In the genomic region with DNA sequence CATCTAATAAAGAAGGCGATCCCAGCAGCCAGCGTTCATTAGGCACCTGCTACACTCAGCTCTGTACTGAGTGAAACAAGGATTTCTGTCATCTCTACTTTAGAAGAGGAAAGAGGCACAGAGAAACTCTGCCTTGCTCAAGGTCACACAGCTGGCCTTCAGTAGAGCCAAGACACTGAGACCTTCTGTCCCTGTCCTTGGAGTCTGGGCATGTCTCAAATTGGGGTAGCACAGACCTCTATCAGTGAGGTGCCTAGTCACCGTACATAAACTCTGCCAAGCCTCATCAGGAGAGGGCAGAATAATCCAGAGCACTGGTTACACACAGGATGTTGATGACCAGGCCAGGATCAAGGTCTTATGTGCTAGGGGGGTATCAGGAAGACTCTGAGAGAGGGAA, we compare ENCODE assay signal across 31 mouse cellular contexts.
DNase-seq lines count a peak whose midpoint lies in the region; ATAC-seq and TF ChIP-seq lines count a peak whose summit lies in the region.
"Had no signal": no experiment of that assay in that cellular context is flagged by ENCODE, and none has a peak within 500 bp of the region (broad histone marks: within the 10 kb centered on the region; RNA-seq: fewer than 3 reads in every experiment).

No protein-coding gene starts in this region.

- ATAC-seq in forebrain, embryonic 12.5 days (ENCODE audit: low FRiP score), result 0 out of 2 replicates have a peak, but pooled peaks have one; percentile 41
- no peak for ATAC-seq in forebrain, embryonic 14.5 days
- peak; percentile 47; the same call in 1 of the 2 replicates for ATAC-seq in neural tube, embryonic 13.5 days (ENCODE audit: low read depth)
- no peak for ATAC-seq in neural tube, embryonic 15.5 days (ENCODE audit: low FRiP score)
- ATAC-seq: forebrain, embryonic 16.5 days; intestine, embryonic 16.5 days; lung, postnatal 0 days; midbrain, embryonic 13.5 days; Patski had no signal

- H3K9ac ChIP-seq in forebrain, embryonic 12.5 days, result no peak overlapping the region
- no peak overlapping the region for H3K9ac ChIP-seq in forebrain, embryonic 14.5 days (ENCODE audit: low read length)
- H3K9ac ChIP-seq in neural tube, embryonic 13.5 days, result no peak overlapping the region
- H3K9ac ChIP-seq in neural tube, embryonic 15.5 days (replicated peaks), result no peak overlapping the region
- H3K9ac ChIP-seq: embryonic facial prominence, embryonic 12.5 days; limb, embryonic 15.5 days; liver, embryonic 13.5 days; midbrain, embryonic 13.5 days had no signal

- TF ChIP-seq POLR2A in brain, embryonic 14.5 days (IDR thresholded peaks at IDR 0.05; ENCODE audit: borderline replicate concordance, extremely low read depth, insufficient read depth, insufficient read length, poor library complexity, severe bottlenecking), result no peak

- no peak for TF ChIP-seq CTCF in brain, embryonic 14.5 days (IDR thresholded peaks at IDR 0.05; ENCODE audit: borderline replicate concordance, extremely low read depth, insufficient read depth, insufficient read length)

- no peak overlapping the region for H3K4me3 ChIP-seq in forebrain, embryonic 12.5 days (replicated peaks)
- no peak overlapping the region for H3K4me3 ChIP-seq in forebrain, embryonic 14.5 days (ENCODE audit: low read depth, low read length)
- no peak overlapping the region for H3K4me3 ChIP-seq in neural tube, embryonic 13.5 days
- H3K4me3 ChIP-seq in neural tube, embryonic 15.5 days (replicated peaks), result no peak overlapping the region
- H3K4me3 ChIP-seq in midbrain, embryonic 10.5 days, result no peak overlapping the region
- H3K4me3 ChIP-seq: embryonic facial prominence, embryonic 12.5 days; limb, embryonic 10.5 days; limb, embryonic 15.5 days; liver, embryonic 13.5 days; megakaryocyte, embryonic 14.5 days; midbrain, embryonic 13.5 days had no signal

- H3K27me3 ChIP-seq in forebrain, embryonic 12.5 days, result no peaks in the 10 kb centered on the region
- H3K27me3 ChIP-seq in forebrain, embryonic 14.5 days (replicated peaks; ENCODE audit: control insufficient read depth, insufficient read depth, low read length), result no peaks in the 10 kb centered on the region
- H3K27me3 ChIP-seq in neural tube, embryonic 13.5 days, result no peaks in the 10 kb centered on the region
- no peaks in the 10 kb centered on the region for H3K27me3 ChIP-seq in neural tube, embryonic 15.5 days (replicated peaks)
- H3K27me3 ChIP-seq in midbrain, embryonic 10.5 days (ENCODE audit: low read depth, poor library complexity, severe bottlenecking), result no peaks in the 10 kb centered on the region
- H3K27me3 ChIP-seq: embryonic facial prominence, embryonic 12.5 days; limb, embryonic 15.5 days; liver, embryonic 13.5 days; megakaryocyte, embryonic 14.5 days; midbrain, embryonic 13.5 days; Patski had no signal

- DNase-seq in forebrain, embryonic 14.5 days (ENCODE audit: low spot score), result no peak
- peak; percentile 7 for DNase-seq in adrenal gland, postnatal 10 days
- peak; percentile 18 for DNase-seq in brain, embryonic 14.5 days (ENCODE audit: low read depth)
- DNase-seq in midbrain, embryonic 10.5 days (ENCODE audit: low spot score), result no peak
- DNase-seq: cerebellum, adult 8-10 months; cerebellum, postnatal 36 days; gastrocnemius, postnatal 10 days; heart, postnatal 14 days; kidney, adult 8-10 months; kidney, postnatal 4 days; layer of hippocampus, postnatal 36 days; liver, embryonic 13.5 days; lung, adult 18-20 months; lung, postnatal 4 days; right cerebral cortex, postnatal 4 days; thymus, adult 18-20 months; thymus, postnatal 25 days had no signal

- H3K4me2 ChIP-seq in forebrain, embryonic 12.5 days, result no peak overlapping the region
- no peak overlapping the region for H3K4me2 ChIP-seq in forebrain, embryonic 14.5 days (ENCODE audit: low read length)
- H3K4me2 ChIP-seq in neural tube, embryonic 13.5 days, result no peak overlapping the region
- no peak overlapping the region for H3K4me2 ChIP-seq in neural tube, embryonic 15.5 days
- H3K4me2 ChIP-seq: embryonic facial prominence, embryonic 12.5 days; limb, embryonic 15.5 days; liver, embryonic 13.5 days; midbrain, embryonic 13.5 days had no signal

- H3K36me3 ChIP-seq in forebrain, embryonic 12.5 days (replicated peaks), result no peaks in the 10 kb centered on the region
- no peaks in the 10 kb centered on the region for H3K36me3 ChIP-seq in forebrain, embryonic 14.5 days (ENCODE audit: control insufficient read depth, insufficient read depth, low read length)
- no peaks in the 10 kb centered on the region for H3K36me3 ChIP-seq in neural tube, embryonic 13.5 days
- H3K36me3 ChIP-seq in neural tube, embryonic 15.5 days, result no peaks in the 10 kb centered on the region
- H3K36me3 ChIP-seq in midbrain, embryonic 10.5 days, result no peaks in the 10 kb centered on the region
- H3K36me3 ChIP-seq: embryonic facial prominence, embryonic 12.5 days; limb, embryonic 10.5 days; limb, embryonic 15.5 days; liver, embryonic 13.5 days; midbrain, embryonic 13.5 days had no signal

- no peaks in the 10 kb centered on the region for H3K4me1 ChIP-seq in forebrain, embryonic 12.5 days
- no peaks in the 10 kb centered on the region for H3K4me1 ChIP-seq in forebrain, embryonic 14.5 days (ENCODE audit: control insufficient read depth, insufficient read depth, low read length)
- 0 out of 2 replicates have a peak, but pooled peaks cover 4% of the 10 kb centered on the region for H3K4me1 ChIP-seq in neural tube, embryonic 13.5 days (replicated peaks)
- no peaks in the 10 kb centered on the region for H3K4me1 ChIP-seq in neural tube, embryonic 15.5 days
- H3K4me1 ChIP-seq in midbrain, embryonic 10.5 days, result no peaks in the 10 kb centered on the region
- H3K4me1 ChIP-seq: embryonic facial prominence, embryonic 12.5 days; limb, embryonic 10.5 days; limb, embryonic 15.5 days; liver, embryonic 13.5 days; midbrain, embryonic 13.5 days had no signal

- WGBS in forebrain, embryonic 12.5 days, result 68% methylated on average over 3 of the region's 3 CpGs
- WGBS in forebrain, embryonic 14.5 days, result 79% methylated on average over 3 of the region's 3 CpGs
- WGBS in neural tube, embryonic 13.5 days, result 50% methylated on average over 3 of the region's 3 CpGs
- WGBS in neural tube, embryonic 15.5 days, result 63% methylated on average over 3 of the region's 3 CpGs
- 94% methylated on average over 3 of the region's 3 CpGs for WGBS in midbrain, embryonic 10.5 days

- H3K9me3 ChIP-seq in forebrain, embryonic 12.5 days, result no peaks in the 10 kb centered on the region
- H3K9me3 ChIP-seq in forebrain, embryonic 14.5 days (replicated peaks; ENCODE audit: control insufficient read depth, low read length), result no peaks in the 10 kb centered on the region
- no peaks in the 10 kb centered on the region for H3K9me3 ChIP-seq in neural tube, embryonic 13.5 days
- H3K9me3 ChIP-seq in neural tube, embryonic 15.5 days (replicated peaks), result no peaks in the 10 kb centered on the region
- no peaks in the 10 kb centered on the region for H3K9me3 ChIP-seq in midbrain, embryonic 10.5 days (replicated peaks)
- H3K9me3 ChIP-seq: embryonic facial prominence, embryonic 12.5 days; limb, embryonic 10.5 days; limb, embryonic 15.5 days; liver, embryonic 13.5 days; megakaryocyte, embryonic 14.5 days; midbrain, embryonic 13.5 days had no signal

- no peak overlapping the region for H3K27ac ChIP-seq in forebrain, embryonic 12.5 days
- H3K27ac ChIP-seq in forebrain, embryonic 14.5 days (ENCODE audit: low read depth, low read length), result no peak overlapping the region
- H3K27ac ChIP-seq in neural tube, embryonic 13.5 days (replicated peaks), result no peak overlapping the region
- H3K27ac ChIP-seq in neural tube, embryonic 15.5 days (replicated peaks), result no peak overlapping the region
- H3K27ac ChIP-seq in midbrain, embryonic 10.5 days (replicated peaks), result no peak overlapping the region
- H3K27ac ChIP-seq: embryonic facial prominence, embryonic 12.5 days; kidney, postnatal 0 days; limb, embryonic 10.5 days; limb, embryonic 15.5 days; liver, embryonic 13.5 days; midbrain, embryonic 13.5 days; stomach, postnatal 0 days had no signal

Comparison
In these comparisons a context has a peak if more than half of its experiments do, and no peak if none do; other contexts are left out.
1. ATAC-seq: peak in forebrain, embryonic 12.5 days (single experiment) and neural tube, embryonic 13.5 days (single experiment); none in forebrain, embryonic 14.5 days (single experiment) and neural tube, embryonic 15.5 days (single experiment).
2. DNase-seq: peak in adrenal gland, postnatal 10 days (single experiment) and brain, embryonic 14.5 days (single experiment); none in forebrain, embryonic 14.5 days (single experiment) and midbrain, embryonic 10.5 days (single experiment).